Mouse (Mus musculus): ENCODE measurements around the gene Mras. TPM values are rescaled to one million over a fixed set of nuclear protein-coding genes. Genes with fewer than 3 reads are reported as not detected.

Gene Mras
- polyA plus RNA-seq, 1 experiment from 2014 or later: 10.8 TPM

DNA sequence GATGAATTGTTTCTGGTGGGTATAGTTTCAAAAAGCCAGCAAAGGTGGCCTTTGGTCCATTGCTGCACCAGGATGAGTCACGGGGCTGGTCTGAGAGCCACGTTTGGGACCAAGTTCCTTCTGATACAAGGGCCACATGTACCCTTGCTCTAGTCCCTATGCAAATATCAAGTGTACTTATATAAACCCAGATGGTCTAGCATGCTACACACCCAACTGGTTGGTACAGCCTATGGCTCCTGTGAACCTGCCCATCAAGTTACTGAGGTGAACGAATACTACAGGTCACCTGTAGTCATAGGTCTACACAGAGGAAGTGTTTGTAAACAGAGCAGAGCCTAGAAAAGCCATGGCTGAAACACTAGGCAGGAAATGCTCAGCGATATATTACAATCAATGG lies 100.6 kb downstream of the Mras start:
- no peak overlapping the region for H3K4me3 ChIP-seq
- WGBS: 87% methylated on average over 4 of the region's 4 CpGs
- H3K9me3 ChIP-seq: no peaks in the 10 kb centered on the region
- no peaks in the 10 kb centered on the region; the same call in 1 of the 2 replicates for H3K4me1 ChIP-seq
- no peaks in the 10 kb centered on the region for H3K36me3 ChIP-seq (replicated peaks)
- H3K27me3 ChIP-seq (replicated peaks; ENCODE audit: low read depth, poor library complexity, severe bottlenecking): no peaks in the 10 kb centered on the region
- no peak overlapping the region for H3K27ac ChIP-seq (replicated peaks)
- DNase-seq (ENCODE audit: low spot score): no peak

Other genes starting within 250 kb of the Mras start
- gene Faiml, start 200.1 kb downstream of the Mras start, polyA plus RNA-seq (2016; fragmentation: Nextera tagmentation; extraction: Ambion mirVana): not detected in 2 replicates
- gene Cep70, start 194.0 kb downstream of the Mras start, polyA plus RNA-seq (2016; fragmentation: Nextera tagmentation; extraction: Ambion mirVana): 42.4 and 46.8 TPM in 2 replicates
- gene Esyt3, start 78.8 kb downstream of the Mras start, polyA plus RNA-seq (2016; fragmentation: Nextera tagmentation; extraction: Ambion mirVana): 0.21 and 0.33 TPM in 2 replicates
- not detected in 2 replicates for gene Nme9, start 14.1 kb upstream of the Mras start, polyA plus RNA-seq (2016; fragmentation: Nextera tagmentation; extraction: Ambion mirVana)
- gene Armc8, start 131.5 kb upstream of the Mras start, polyA plus RNA-seq (2016; fragmentation: Nextera tagmentation; extraction: Ambion mirVana): 24.5 and 24.7 TPM in 2 replicates
- 42.7 and 43.2 TPM in 2 replicates for gene Dbr1, start 138.4 kb upstream of the Mras start, polyA plus RNA-seq (2016; fragmentation: Nextera tagmentation; extraction: Ambion mirVana)
- not detected in 2 replicates for gene A4gnt, start 175.1 kb upstream of the Mras start, polyA plus RNA-seq (2016; fragmentation: Nextera tagmentation; extraction: Ambion mirVana)
- 25.9 and 27.8 TPM in 2 replicates for gene Dzip1l, start 192.1 kb upstream of the Mras start, polyA plus RNA-seq (2016; fragmentation: Nextera tagmentation; extraction: Ambion mirVana)